Mouse (Mus musculus): ENCODE results near the gene Sipa1l2.

DNA sequence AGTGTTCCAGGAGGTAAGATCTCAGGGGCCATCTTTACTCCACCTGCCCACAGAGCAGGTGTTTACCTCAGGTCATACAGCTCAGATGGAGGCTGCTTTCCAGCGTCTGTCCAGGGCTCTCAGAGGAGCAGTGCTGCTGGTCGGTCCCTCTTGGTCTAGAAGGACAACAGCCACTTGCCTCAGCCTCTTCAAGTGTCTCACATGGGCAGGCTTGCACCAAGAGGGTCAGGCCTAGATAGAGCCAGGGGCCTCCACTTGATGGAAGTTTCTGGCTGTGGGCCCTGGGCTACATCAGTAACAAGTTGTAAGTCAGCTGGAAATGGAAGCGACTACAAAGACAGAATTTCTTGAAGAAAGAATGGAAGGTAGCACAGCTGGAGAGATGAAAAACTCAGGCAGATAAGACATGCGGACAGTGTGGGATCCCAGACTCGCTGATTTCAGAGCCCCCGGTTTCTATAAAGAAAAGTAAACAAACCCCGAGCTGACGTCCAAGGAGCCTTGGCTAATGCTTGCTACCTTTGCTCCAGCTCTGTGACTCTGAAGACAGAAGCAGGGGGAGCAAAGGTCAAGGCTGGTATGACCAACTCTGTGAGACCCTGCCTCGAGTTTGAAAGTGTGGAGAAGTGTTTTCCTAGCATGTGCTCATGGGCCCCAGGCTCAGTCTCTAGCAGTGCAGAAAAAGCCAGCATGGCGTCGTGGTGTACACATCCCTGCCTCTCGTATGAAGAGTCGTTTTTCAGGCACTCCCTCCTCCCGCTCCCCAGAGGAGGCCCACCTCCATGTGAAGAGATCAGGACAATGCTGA is 58.5 kb downstream of the Sipa1l2 start:
- no peak for TF ChIP-seq CTCF (IDR thresholded peaks at IDR 0.05; ENCODE audit: control insufficient read depth, insufficient read depth, insufficient replicate concordance, low read depth, low read length)
- no peak for TF ChIP-seq POLR2A (IDR thresholded peaks at IDR 0.05; ENCODE audit: control insufficient read depth, low read depth, low read length)
